Mouse (Mus musculus): ENCODE results near the gene Ccdc162.

Gene Ccdc162

DNA sequence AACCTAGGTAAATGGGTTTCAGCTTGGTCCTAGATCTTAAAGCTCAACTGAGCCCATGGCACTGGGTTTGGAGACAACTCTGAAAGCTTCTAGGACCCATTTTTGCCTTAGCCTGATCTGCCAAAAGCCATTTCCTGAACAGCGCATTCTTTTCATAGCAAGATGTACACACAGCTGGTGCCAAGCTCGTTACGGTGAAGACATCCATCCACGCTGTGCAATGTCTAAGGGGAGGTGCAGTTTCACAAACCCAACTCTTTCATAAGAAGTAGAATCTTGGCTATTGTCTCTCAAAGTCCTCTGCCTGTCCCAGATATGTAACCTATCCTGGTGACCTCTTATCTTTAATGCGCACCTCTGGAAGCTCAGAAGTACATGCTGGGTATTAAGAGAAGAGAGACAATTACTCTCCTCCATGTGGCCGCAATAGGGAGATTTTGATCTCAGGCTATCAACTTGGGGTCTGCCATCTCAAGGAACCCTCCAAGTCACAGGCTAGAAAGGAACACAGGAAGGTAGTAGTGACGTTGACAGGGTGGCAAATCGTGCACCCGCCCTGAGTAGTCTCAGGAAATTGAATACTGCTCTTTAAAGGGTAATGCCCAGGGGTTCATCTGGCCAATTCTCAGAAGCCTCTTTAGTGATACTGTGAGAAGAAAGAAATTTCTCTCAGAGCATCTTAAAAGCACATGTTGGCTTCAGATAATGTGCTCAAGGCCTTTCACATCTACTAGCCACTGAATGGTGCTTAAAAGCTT, 81.0 kb downstream of the Ccdc162 start:
- in situ Hi-C loops (cut with MboI, MseI), result no loop called here

- in situ Hi-C loops (cut with MboI, MseI), result no loop called here
Measured at GRCm38 (mm10) chr10:41633801-41634200, 82.6 kb downstream of the Ccdc162 start.

- in situ Hi-C loops (cut with MboI, MseI), result no loop called here
Measured at GRCm38 (mm10) chr10:41632062-41632461, 84.4 kb downstream of the Ccdc162 start.

DNA sequence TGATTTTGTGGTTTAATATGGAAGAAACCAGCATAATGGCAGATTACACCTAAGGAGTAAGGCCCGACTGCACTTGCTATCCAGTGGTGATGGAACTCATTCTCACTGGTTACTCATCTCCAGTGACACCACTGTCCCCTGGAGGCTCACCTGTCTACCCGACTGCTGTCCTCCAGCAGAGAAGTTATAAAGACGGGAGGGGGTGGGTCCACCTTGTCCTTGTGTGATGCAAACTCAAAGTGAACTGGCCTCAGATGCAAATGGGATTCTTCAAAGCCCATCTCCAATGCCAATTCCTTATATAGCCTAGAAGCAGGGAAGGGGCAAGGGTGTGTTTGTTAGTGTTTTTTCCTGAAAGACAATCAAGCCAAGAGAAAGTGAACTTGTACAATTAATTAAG, 89.4 kb downstream of the Ccdc162 start:
- in situ Hi-C loops (cut with MboI, MseI), result no loop called here

GRCm38 (mm10) chr10:41619988-41620387, 96.4 kb downstream of the Ccdc162 start:
- in situ Hi-C loops (cut with MboI, MseI), result no loop called here

GRCm38 (mm10) chr10:41615487-41615886, 100.9 kb downstream of the Ccdc162 start:
- in situ Hi-C loops (cut with MboI, MseI), result no loop called here

GRCm38 (mm10) chr10:41611941-41612340, 104.5 kb downstream of the Ccdc162 start:
- in situ Hi-C loops (cut with MboI, MseI), result no loop called here

DNA sequence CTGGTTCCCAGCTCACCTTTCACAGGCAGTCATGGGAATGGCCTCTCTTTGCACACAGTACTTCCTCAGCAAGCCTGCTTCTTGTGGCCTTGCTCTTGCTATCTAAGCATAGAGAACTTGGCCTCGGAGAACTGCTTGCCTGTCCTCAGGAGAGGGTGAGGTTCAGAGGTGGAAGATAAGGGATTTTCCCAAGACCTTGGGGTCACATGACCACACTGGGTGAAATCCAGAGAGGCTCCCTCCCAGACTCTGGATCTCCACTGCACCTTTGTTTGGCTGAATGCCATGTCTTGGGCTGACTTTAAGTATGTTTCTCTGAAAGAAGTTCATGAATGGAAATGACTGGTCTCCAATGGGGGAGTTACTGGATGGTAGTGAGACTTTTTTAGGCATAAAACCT, 107.0 kb downstream of the Ccdc162 start:
- in situ Hi-C loops (cut with MboI, MseI), result no loop called here

- in situ Hi-C loops (cut with MboI, MseI), result no loop called here
Measured at GRCm38 (mm10) chr10:41608485-41608884, 107.9 kb downstream of the Ccdc162 start.

- in situ Hi-C loops (cut with MboI, MseI), result no loop called here
Measured at GRCm38 (mm10) chr10:41602667-41603066, 113.8 kb downstream of the Ccdc162 start.

DNA sequence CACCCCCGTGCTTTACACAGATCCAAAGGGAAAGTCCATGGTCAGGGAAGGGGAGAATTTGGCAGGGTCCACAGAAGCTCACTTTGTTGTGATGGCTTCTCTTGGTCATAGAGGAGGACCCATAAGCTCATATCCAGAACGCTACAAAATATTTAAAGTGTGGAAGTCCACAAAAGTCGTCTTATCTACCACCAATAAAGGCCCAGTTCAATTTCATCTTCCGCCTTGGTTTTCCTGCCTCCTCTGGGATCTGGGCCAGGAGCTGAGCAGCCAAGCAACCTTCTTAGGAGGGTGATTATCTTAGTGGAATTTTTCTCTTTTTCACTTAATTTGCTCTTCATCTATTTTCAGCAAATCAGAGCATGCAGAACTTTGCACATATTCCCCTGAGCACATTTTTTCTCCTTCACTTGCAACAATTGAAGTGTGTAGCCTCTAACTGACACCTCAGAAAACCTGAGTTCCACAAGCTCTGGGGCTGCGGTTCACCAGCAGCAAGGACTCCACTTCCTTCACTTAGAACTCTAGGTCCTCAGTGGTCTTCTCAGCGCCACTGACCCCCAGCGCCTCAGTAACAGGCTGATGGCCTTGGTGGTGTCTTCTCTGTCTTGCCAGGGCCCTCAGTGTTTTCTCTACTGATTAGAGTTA, 114.4 kb downstream of the Ccdc162 start:
- in situ Hi-C loops (cut with MboI, MseI), result no loop called here

DNA sequence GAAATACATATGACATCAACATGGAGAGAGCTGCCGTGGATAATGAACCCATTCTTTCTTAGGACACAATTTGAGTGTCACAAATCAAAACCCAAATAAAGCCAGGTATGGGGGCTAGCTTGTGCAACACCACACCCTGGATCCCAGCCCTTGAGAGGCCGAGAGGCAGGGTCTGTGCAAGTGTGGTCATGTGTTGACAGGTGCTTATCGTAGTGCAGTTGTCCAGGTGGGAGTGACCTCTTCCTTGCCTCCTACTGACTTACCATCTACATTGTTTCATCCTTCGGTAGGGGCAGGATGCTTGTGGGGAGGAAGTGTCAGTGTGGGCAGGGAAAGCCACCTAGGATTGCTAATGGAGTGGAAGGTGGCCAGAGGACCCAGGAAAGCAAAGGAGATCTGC, 115.1 kb downstream of the Ccdc162 start:
- in situ Hi-C loops (cut with MboI, MseI), result no loop called here

DNA sequence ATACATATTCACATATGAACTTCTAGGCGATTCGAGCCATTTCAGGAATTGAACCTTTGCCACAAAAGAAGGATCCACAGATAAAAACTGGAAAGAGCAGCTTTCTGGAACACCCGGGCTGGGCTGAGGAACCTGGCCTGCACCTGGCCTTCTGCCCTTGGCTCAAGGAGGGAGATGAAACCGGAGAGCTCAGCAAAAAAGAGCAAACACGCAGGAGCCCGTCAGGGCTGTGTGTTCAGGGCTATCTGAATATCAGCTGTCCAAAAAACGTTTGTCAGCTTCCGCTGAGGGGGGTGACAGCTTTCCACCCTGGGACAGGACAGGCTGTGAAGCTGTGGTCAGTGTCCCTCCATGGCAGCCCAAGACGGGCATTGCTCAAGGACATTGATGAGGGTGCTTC, 117.4 kb downstream of the Ccdc162 start:
- in situ Hi-C loops (cut with MboI, MseI), result no loop called here

DNA sequence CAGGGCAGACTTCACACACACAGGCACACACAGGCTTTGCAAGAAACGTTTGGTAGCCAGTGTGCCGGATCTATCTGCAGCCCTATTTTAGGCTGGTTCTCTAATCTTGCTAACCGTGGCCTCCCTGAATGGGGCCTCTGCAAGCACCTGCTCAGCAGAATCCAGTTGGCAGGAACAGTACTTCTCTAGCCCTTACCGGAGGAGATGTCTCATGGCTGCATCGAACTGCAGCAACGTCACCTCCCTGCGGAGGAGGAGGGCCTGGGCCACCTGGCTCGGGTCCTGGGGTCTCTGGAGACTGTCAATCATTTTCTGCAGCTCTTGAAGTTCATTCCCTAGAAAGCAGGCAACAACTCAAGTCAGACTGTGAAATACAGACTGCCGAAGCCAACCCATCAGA, 118.2 kb downstream of the Ccdc162 start:
- in situ Hi-C loops (cut with MboI, MseI), result no loop called here

GRCm38 (mm10) chr10:41595550-41595949, 120.9 kb downstream of the Ccdc162 start:
- in situ Hi-C loops (cut with MboI, MseI), result no loop called here

DNA sequence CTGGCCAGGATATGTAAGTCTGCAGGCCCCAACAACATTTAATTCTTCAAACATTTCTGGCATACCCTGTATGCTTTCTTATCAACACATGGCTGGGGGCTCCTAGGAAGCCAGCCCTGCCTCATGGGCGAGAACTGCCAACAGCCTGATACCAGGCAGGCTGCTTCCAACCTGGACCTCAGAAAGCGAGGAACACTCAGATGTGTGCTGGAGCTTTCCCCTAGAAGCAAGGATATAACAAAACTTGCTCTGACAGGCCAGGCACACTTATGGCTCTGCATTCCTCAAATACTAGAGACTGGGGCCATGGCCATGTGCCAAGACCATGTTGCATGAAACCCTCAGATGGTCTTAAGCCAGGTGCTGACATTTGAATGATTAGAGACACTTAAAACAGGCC, 121.5 kb downstream of the Ccdc162 start:
- in situ Hi-C loops (cut with MboI, MseI), result no loop called here

DNA sequence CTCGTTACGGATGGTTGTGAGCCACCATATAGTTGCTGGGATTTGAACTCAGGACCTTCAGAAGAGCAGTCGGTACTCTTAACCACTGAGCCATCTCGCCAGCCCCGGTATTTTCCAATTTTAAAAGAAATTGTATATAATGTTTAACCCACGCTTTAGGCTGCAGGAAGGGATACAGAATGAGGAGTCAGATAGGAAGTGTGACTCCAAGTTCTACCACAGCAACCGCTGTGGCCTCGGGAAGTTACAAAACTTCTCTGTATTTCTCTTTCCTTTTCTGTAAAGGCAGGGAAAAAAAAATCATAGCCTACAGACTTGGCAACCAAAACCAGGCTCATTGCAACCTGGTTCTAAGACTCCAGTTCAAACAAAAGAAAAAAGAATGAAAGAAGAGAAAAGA, 122.0 kb downstream of the Ccdc162 start:
- in situ Hi-C loops (cut with MboI, MseI), result no loop called here

DNA sequence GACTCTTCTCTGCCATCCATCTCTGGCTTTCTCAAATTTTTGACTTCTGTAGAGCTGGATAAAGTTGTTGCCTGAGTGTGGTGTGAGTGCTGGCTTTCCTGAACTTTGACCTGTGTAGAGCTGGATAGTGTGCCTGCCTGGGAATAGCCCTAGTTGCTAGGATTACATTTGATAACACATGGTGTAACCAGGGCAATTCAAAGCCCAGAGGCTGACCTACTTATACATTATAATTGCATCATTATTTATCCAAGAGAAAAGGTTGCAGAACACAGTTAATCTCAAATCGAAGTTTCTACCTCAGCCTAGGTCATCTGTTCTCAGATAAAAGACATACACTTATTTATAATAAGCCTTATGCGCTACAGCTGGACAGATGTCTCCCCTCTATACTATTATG, 127.8 kb downstream of the Ccdc162 start:
- in situ Hi-C loops (cut with MboI, MseI), result no loop called here

- in situ Hi-C loops (cut with MboI, MseI), result no loop called here
Measured at GRCm38 (mm10) chr10:41586947-41587852, 129.2 kb downstream of the Ccdc162 start.

DNA sequence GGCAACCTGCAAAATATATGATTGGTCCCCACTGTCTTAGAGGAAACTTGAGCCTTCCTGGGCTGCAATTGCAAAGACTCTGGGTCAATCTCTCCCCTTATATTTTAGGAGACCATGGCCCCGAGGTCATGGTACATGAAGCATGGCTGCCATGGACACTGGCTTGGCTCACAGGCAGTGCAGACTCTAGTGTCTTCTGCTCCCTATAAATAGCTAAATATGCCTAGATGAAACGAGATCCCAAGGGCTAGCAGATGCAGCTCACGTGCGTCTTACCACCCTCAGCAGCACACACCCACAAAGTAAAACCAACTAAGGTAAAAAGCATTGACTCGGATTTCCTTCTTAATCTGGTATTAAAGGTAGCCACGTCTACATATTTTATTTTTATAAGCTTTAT, 133.1 kb downstream of the Ccdc162 start:
- in situ Hi-C loops (cut with MboI, MseI), result no loop called here

- in situ Hi-C loops (cut with MboI, MseI), result no loop called here
Measured at GRCm38 (mm10) chr10:41582901-41583361, 133.5 kb downstream of the Ccdc162 start.

- in situ Hi-C loops (cut with MboI, MseI), result no loop called here
Measured at GRCm38 (mm10) chr10:41580441-41580840, 136.0 kb downstream of the Ccdc162 start.
